Mouse (Mus musculus) cerebellum, adult 18-20 months (tissue): Measurements from ENCODE around the gene Gm15737.

Source experiments
- DNase-seq, 2 experiments: peaks; one replicate each; pipeline ENCODE4 v3.0.0; 2021

Gm15737 gene

GRCm38 (mm10) chr6:92876121-92876520, 7.0 kb downstream of the Gm15737 start:
- no peak for DNase-seq

DNA sequence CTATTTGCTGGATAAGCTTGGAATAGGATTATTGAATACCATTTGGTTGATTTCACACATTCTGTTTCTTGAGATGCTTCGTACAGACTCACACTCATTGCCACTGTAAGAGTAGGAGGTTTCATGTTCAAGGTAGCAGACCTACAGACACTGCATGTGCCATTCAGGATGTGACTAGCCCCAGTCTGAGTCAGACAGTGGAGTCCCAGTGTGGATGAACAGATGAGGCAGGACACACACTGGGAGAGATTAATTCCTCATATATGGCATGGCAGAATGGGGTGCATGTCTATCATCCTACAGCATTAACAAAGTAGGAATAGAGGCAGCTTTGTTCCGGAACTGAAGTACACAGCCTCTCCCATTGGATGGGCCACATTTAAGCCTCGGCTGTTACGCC, 8.1 kb downstream of the Gm15737 start:
- no peak for DNase-seq

DNA sequence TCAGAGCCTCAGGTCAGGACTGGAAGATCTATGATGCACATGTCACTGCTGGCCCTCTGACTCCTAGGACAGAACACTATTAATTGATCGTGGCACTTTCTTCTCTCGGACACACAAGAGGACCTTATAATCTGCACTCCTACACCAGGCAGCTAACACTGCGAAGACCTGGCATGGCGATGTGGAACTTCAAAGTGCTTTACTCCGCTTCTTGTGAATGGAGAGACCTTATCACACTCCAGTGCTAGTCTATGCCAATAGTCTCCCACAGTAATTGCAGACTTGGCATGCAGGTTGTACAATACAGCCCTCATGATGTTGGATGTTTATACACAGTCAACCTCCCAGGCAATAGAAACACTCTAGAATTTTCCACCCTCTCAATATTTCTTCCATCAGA, 9.6 kb downstream of the Gm15737 start:
- DNase-seq, result no peak

DNA sequence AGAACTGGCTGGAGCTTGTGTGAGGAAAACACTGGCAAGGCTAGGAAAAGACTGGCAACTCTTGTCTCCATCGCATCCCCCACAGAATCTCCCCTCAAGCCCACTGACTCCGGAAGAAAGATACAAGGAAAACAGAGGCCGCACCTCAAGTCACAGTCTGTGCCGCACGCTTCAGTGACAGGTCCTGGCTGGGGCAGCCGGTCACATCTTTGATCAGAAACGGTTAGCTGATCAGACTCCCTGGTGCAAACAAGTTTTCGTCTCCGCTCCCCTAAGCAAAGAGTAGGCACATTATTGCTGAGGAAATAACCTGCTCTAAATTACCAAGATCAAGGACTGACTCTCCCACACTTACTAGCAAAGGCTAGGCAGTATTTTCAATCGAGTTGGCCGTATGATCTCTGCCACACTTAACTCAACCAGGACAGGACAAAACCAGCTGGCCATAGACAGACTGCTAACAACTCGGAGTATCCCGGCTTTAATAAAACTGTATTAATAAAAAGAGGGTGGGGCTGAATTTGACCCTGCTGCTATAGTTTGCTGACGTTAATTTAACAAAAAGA, 10.6 kb downstream of the Gm15737 start:
- DNase-seq, result no peak

- no peak for DNase-seq
These were observed 13.3 kb downstream of the Gm15737 start for GRCm38 (mm10) chr6:92882446-92882845.

GRCm38 (mm10) chr6:92883131-92883900, 14.2 kb downstream of the Gm15737 start:
- DNase-seq, result no peak

- DNase-seq, result no peak
These were observed 22.4 kb downstream of the Gm15737 start for GRCm38 (mm10) chr6:92891535-92891934.

GRCm38 (mm10) chr6:92904037-92904436, 34.9 kb downstream of the Gm15737 start:
- DNase-seq, result no peak

GRCm38 (mm10) chr6:92904491-92904890, 35.3 kb downstream of the Gm15737 start:
- DNase-seq, result no peak

DNA sequence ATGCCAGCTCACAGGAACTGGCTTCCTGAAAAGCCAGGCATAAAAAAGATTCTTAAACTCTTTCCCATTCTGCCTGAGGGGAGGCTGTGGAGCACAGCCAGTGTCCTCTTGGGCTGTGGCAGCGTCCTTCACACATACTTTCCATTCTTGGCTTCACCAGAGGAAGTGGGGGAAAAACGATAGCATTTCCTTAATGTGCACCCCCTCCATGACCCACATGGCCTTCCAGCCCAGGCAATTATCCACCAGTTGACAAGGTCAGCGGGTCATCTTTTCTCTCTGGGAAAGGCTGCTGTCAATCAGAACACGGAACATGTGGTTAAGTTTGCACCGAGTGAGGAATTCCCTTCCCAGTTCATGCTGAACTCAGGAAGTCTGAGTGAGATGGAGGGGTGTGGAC, 36.8 kb downstream of the Gm15737 start:
- no peak for DNase-seq

DNA sequence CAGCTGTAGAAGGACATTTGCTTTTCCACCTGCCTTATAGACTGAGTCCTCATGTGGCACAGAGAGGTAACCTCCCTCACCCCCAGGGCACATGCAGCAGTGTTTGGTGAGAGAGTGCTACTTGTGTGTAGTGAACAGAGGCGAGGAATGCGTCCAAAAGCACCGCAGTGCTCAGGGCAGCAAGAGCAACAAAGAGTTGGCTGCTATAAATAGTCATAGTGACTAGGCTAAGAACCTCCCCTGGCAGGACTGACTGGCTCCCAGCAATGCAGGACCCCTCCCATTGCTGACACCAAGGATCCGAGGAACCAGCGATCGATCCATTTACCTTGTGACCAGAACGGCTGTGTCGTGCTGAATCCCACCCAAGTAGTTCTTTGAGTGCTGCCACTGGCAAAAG, 40.2 kb downstream of the Gm15737 start:
- no peak for DNase-seq

DNA sequence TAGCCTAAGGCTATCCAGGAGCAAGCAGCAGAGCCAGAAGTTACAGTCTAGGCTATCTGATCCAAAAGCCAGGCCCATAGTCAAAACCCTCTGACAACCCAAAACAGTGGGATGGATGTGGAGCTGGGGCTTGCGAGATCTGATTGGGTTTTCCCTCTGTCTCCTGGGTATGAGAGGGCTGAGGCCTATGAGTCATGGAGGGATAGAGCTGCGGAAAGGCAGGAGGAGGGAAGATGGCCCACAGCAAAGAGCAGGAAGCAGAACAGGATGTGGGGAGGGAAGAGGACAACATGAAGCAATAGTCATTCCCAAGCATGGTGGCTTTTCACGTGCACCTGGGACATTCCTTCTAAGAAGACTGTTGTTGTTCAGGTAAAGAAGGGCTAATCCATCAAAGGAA, 41.5 kb downstream of the Gm15737 start:
- no peak for DNase-seq

- no peak for DNase-seq
These were observed 52.0 kb downstream of the Gm15737 start for GRCm38 (mm10) chr6:92920938-92921689.

- DNase-seq, result no peak
These were observed 52.7 kb downstream of the Gm15737 start for GRCm38 (mm10) chr6:92921843-92922242.

GRCm38 (mm10) chr6:92924536-92924935, 55.4 kb downstream of the Gm15737 start:
- no peak for DNase-seq

GRCm38 (mm10) chr6:92928261-92928660, 59.1 kb downstream of the Gm15737 start:
- DNase-seq, result no peak
